Mouse (Mus musculus) layer of hippocampus, adult 6 months (tissue): ENCODE measurements around the gene Mbd6. TPM values are rescaled to one million over a fixed set of nuclear protein-coding genes. Genes with fewer than 3 reads are reported as not detected.

Source experiments
- long read RNA-seq, 2 experiments: library from polyadenylated mRNA; unstranded; transcript quantifications; one replicate each; pipeline ENCODE4 v2.0.0; 2019 to 2020
- polyA plus RNA-seq: library from polyadenylated mRNA; unstranded; fragments of <200 nt; fragmentation: Nextera tagmentation; gene quantifications from 2 replicates; pipeline ENCODE4 v1.2.3, GENCODE M21; 2021

Mbd6 gene
- polyA plus RNA-seq: 3.0 and 3.7 TPM in 2 replicates
- long read RNA-seq, experiment 1: 0 reads
- long read RNA-seq, experiment 2, partial matches to known transcripts: 1 of 1 reads
- long read RNA-seq, experiment 2, other reads (novel, unspliced or antisense): 0 of 1 reads

GRCm38 (mm10) chr10:127288800-127289572 is at the start of gene Mbd6:
TSS of gene Mbd6 (minus strand) at chr10:127289018.

GRCm38 (mm10) chr10:127321621-127322020 is 32.8 kb upstream of the Mbd6 start, which contains the start of gene Arhgap9:
TSS of gene Arhgap9 (plus strand) at chr10:127321964.

GRCm38 (mm10) chr10:127311476-127312355 is 22.9 kb upstream of the Mbd6 start, which contains the start of gene Mars:
TSS of gene Mars (minus strand) at chr10:127311786.

GRCm38 (mm10) chr10:127266112-127267091 is 22.4 kb downstream of the Mbd6 start, which contains the start of gene Dctn2:
TSS of gene Dctn2 (plus strand) at chr10:127266368.

DNA sequence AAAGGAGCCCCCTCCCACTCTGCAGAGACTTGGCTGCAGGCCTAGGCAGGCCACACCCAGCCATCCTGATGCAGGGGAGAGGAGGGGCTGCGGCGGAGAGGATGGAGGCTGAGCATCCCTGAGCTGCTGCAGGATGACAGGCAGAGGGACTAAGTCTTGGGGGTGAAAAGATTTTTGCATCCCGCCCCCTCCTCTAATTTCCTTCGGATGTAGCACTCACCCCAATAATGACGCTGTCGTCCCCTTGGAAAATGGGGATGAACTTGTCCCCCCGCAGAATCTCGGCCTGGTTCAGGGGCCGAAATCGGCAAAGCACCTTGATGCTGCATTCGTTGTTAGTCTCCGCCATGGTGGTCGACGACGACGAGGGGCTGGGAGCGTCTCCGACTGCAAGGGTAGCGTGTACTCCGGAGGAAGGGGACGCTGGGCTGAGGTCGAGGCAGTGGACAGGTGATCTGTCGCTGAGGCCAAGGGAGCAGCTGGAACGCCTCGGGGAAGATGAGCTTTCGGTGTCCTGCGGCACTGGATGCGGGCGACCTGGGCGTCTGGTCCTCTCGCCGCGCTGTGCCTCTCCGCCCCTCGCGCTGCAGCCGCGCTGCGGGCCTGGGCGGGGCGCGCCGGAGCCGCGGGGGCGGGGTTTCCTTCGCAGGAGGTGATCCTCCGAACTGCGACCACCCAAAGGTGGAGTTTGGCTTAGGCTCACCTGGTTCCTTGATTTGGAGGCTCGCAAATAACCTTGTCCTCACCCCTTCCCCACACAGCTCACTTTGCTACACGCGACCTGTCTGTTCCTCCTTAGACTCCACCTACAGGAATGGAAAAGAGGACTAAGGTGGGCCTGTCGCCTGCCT is 26.0 kb downstream of the Mbd6 start, which contains the start of gene Kif5a:
Kif5a (minus strand) TSS at position 801 of the 851 bp plus-strand sequence.

Other genes starting within 250 kb of the Mbd6 start
- 7.8 and 9.2 TPM in 2 replicates for gene Mettl1, start 247.6 kb downstream of the Mbd6 start, polyA plus RNA-seq
- 0.08 and 0.13 TPM in 2 replicates for gene Eef1akmt3, start 247.5 kb downstream of the Mbd6 start, polyA plus RNA-seq
- not detected in 2 replicates for gene Cyp27b1, start 240.8 kb downstream of the Mbd6 start, polyA plus RNA-seq
- gene March9, start 228.8 kb downstream of the Mbd6 start, polyA plus RNA-seq: 1.5 and 1.8 TPM in 2 replicates
- gene Cdk4, start 225.5 kb downstream of the Mbd6 start, polyA plus RNA-seq: 99.0 and 101 TPM in 2 replicates
- 50.4 and 58.3 TPM in 2 replicates for gene Tspan31, start 218.8 kb downstream of the Mbd6 start, polyA plus RNA-seq
- 22.4 and 25.7 TPM in 2 replicates for gene Agap2, start 213.7 kb downstream of the Mbd6 start, polyA plus RNA-seq
- gene Os9, start 167.9 kb downstream of the Mbd6 start, polyA plus RNA-seq: 24.9 and 33.0 TPM in 2 replicates
- 86.3 and 104 TPM in 2 replicates for gene B4galnt1, start 123.8 kb downstream of the Mbd6 start, polyA plus RNA-seq
- 2.6 and 2.7 TPM in 2 replicates for gene Slc26a10, start 108.4 kb downstream of the Mbd6 start, polyA plus RNA-seq
- 33.4 and 33.7 TPM in 2 replicates for gene Arhgef25, start 98.9 kb downstream of the Mbd6 start, polyA plus RNA-seq
- 6.5 and 8.7 TPM in 2 replicates for gene Dtx3, start 93.3 kb downstream of the Mbd6 start, polyA plus RNA-seq
- 76.9 and 80.5 TPM in 2 replicates for gene Pip4k2c, start 77.4 kb downstream of the Mbd6 start, polyA plus RNA-seq
- 133 and 152 TPM in 2 replicates for gene Kif5a, start 25.7 kb downstream of the Mbd6 start, polyA plus RNA-seq
- gene Dctn2, start 22.6 kb downstream of the Mbd6 start, polyA plus RNA-seq: 237 and 276 TPM in 2 replicates
- 49.6 and 52.6 TPM in 2 replicates for gene Mars, start 22.8 kb upstream of the Mbd6 start, polyA plus RNA-seq
- 0.45 and 0.73 TPM in 2 replicates for gene Arhgap9, start 32.9 kb upstream of the Mbd6 start, polyA plus RNA-seq
- 0.05 TPM in 1 of 2 replicates, not detected in the other for gene Gli1, start 53.0 kb upstream of the Mbd6 start, polyA plus RNA-seq
- gene Inhbe, start 65.4 kb upstream of the Mbd6 start, polyA plus RNA-seq: not detected in 2 replicates
- gene Inhbc, start 81.4 kb upstream of the Mbd6 start, polyA plus RNA-seq: not detected in 2 replicates
- gene R3hdm2, start 91.3 kb upstream of the Mbd6 start, polyA plus RNA-seq: 41.5 and 45.4 TPM in 2 replicates
- not detected in 2 replicates for gene Stac3, start 212.7 kb upstream of the Mbd6 start, polyA plus RNA-seq
- 3.8 and 6.6 TPM in 2 replicates for gene Ndufa4l2, start 225.9 kb upstream of the Mbd6 start, polyA plus RNA-seq
- 15.5 and 17.2 TPM in 2 replicates for gene Shmt2, start 233.4 kb upstream of the Mbd6 start, polyA plus RNA-seq
- 0.56 and 0.95 TPM in 2 replicates for gene Nxph4, start 245.5 kb upstream of the Mbd6 start, polyA plus RNA-seq